Mouse (Mus musculus) ovary, adult 18-20 months (tissue): ENCODE measurements around the gene Rbfox2.
"Not testable (repeated sequence)": the region's sequence is repeated elsewhere in the genome, so short reads cannot be mapped to it uniquely, and the experiment has no call there.

Experiments
- DNase-seq: peaks from one replicate; pipeline ENCODE4 v3.0.0; 2022; ENCODE audit warnings: low spot score, mixed read lengths

Gene Rbfox2

DNA sequence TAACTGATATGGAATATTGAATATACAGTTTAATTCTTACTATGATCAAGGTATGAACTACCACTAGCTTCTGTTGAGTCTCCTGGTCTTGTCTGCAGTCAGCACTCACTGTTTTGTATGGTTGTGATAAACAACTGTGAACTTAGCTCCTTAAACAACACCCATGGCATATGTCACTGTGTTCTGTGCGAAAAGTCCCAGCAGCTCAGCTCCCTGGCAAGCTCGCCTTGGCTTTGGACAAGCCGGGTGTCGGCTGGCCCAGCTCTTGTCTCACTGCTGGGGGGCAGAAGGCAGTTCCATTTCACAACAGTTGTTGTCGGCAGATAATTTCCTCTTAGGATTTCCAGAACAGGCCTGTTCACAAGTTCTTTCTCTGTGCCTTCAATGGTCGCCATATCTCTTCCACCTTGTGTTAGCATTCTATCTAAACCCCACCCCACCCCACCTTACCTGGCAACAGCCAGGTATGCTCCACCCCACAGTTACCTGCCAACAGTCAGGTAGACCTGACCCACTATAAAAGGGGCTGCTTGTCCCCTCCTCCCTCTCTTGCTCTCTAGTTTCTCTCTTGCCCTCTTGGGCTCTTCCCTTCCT is 241.4 kb downstream of the Rbfox2 start:
- DNase-seq, result no peak

DNA sequence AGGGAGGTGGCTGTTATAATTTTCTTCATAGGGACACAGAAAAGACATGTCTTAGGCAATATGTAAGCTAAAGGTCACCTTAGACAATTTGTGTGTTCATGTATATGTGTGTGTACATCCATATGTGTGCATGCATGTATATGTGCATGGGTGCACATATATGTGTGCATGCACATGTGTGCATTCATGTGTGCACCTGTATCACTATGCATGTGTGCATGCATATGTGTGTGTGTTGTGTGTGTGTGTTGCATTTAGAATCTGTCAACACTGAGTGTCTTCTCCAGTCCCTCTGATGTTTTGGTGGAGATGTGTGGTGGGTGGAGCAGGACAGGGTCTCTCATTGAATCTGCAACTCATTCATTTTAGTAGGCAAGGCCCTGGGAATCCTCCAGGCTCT is 244.1 kb downstream of the Rbfox2 start:
- no peak for DNase-seq

- not testable (repeated sequence) for DNase-seq
Measured at GRCm38 (mm10) chr15:77059416-77059815, 247.4 kb downstream of the Rbfox2 start.

DNA sequence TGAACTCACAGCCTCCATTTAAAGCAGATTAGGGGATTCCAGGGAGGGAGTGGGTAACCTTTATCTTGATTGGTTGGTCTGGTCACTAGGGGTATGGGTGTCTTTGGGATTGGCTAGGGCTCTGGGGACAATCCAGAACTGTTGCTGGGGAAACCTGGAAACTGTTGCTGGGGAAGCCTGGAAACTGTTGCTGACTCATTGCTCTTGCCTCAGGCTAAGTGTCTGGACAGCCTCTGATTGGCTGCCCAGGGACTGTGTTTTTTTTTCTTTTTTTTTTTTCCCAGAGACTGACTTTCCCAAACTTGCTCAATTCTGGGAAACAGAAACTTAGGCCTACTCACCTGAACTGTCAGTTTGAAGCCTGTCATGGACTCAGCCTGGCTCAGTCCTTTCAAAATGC is 248.2 kb downstream of the Rbfox2 start:
- DNase-seq, result no peak

DNA sequence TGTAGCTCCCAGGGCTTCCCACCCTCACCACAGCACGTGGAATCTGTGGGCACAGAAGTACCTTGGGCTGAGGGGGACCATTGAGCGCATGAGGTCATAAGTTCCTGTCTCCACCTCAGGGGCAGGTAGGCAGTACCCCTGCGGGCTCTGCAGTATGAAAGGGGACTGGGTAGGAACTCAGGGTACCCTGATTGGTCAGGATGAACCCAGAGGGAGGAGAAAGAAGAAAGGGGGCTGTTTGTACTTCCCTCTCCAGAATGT is 250.1 kb downstream of the Rbfox2 start:
- DNase-seq, result no peak

GRCm38 (mm10) chr15:77056001-77056790 is 250.6 kb downstream of the Rbfox2 start:
- no peak for DNase-seq

DNA sequence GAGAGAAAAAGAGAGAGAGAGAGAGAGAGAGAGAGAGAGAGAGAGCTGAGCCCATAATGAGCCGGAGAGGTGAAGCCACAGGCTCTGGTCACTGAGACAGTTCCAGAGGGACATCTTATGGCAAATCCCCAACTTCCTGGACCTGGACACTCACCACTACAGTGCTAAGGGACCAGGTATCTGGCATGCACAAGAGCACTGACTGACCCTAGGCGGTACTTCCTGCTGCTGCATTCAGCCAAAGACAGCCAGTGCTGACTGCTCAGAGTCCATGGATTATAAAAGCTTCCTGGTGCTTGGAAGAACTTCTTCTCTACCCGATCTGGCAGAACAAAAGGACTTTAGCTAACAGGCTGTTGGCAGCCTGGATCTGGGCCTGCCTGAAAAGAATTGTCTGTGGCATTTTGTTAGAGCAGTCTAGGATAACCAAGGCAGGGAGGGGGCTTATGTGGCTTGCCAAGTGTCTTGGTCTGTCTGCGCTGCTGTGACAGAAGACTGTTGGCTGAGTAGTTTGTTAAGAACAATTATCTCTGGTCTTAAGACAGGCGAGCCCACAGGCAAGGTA is 252.1 kb downstream of the Rbfox2 start:
- no peak for DNase-seq

DNA sequence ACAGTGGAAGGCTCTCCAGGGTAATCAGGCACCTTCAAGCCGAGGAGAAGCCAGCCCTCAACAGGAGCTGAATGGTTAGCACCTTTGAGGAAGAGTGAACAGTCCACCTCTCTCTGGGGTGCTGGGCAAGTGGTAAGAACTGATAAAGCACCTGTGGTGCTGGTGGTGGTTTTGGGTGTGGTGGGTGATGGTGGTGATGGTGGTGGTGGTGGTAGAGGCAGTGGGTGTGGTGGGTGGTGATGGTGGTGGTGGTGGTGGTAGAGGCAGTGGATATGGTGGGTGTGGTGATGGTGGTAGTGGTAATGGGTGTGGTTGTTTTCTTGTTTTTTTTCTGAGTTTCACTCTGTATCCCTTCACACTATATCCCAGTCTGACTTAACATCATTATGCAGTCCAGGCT is 253.8 kb downstream of the Rbfox2 start:
- no peak for DNase-seq

DNA sequence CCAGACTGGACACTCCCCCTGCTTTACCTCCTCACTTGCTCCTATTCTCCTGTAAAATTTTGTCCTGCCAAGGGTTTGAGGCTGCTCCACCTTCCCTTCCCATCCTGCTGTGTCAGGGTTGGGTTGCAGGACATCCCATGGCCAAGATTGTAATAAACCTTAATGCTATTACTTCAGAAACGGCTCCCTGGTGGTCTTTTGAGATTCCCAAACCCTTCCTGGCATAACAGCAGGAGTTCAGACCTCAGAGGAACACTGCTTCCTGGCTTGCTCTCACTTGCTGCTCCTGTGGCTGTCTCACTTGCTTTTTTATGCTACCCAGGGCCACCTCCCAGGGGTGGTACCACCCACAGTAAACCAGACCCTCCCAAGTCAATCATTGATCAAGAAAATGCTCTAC is 254.6 kb downstream of the Rbfox2 start:
- no peak for DNase-seq

DNA sequence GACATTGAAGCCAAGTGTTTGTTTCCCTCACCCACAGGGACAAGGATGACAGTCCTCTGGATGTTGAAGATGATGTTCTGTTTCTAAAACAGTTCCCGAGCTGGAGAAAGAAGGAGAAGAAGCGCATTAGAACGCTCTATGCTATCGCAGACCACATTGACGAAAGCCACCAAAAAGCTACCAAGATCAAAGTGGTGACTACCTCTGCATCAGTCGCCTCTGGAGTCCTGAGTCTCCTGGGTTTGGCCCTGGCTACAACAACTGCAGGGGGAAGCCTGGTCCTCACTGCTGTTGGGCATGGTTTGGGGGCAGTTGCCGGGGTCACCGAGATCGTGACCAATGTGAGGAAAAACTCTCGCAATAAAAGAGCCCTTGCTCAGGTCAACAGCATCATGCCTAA is 256.2 kb downstream of the Rbfox2 start, which contains the start of gene Mb:
Gene Mb (minus strand): TSS at position 101 of the 400 bp plus-strand sequence.
- DNase-seq, result no peak

DNA sequence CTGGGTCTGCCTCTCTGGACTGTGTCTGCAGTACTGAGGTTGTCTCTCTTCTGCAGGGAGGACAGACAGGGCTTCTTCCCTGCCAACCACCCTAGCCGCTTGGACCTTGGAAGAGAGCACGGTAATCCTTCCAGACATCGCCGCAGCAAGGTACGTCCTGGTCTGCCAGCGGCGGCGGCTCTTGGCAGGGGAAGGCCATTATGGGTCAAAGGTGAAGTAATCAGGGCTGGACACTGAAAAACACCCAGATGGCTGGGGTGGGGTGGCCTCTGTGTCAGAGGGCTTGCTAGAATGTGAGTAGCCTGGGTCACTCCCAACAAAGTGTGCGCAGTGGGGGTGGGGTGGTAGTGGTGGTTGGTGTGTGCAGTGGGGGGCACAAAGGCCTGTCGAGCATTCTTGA is 261.2 kb downstream of the Rbfox2 start:
- no peak for DNase-seq

DNA sequence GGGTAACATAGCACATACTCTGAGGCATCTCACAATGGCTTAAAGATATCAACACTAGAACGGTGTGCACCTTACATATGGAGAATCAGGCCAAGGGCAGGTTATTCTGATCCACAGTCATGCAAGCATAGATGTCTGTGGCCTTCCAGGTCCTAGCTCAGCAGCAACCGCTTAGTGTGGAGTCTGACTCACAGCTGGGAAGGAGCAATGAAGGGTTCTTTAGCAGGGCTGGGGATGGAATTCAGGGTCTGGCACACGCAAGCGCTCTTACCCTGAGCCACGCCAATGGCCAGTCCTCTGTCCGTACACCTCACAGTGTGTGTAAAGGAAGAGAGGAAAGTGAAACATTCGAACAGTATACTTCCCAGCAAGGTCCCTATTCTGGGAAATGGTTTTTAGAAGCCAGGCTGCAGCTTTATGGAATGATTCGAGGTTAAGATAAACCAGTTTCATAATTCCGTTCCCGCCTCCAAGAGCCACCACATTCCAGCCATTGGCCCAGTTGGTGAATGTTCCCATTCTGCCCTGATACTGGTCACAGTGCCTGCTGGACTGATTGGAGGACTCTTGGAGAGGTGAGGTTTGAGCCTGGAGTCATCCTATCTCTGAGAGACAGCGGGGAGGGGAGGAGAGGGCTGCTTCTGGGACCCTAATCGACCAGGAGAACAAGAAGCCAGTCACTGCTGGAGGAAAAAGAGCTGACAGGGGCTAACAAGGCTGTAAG is 262.0 kb downstream of the Rbfox2 start, which contains the start of gene Apol6:
Gene Apol6 (plus strand): TSS at position 133 of the 724 bp plus-strand sequence.
- no peak for DNase-seq

- no peak for DNase-seq
Measured at GRCm38 (mm10) chr15:77040784-77041183, 266.0 kb downstream of the Rbfox2 start.

GRCm38 (mm10) chr15:77039211-77039700 is 267.5 kb downstream of the Rbfox2 start:
- no peak for DNase-seq

DNA sequence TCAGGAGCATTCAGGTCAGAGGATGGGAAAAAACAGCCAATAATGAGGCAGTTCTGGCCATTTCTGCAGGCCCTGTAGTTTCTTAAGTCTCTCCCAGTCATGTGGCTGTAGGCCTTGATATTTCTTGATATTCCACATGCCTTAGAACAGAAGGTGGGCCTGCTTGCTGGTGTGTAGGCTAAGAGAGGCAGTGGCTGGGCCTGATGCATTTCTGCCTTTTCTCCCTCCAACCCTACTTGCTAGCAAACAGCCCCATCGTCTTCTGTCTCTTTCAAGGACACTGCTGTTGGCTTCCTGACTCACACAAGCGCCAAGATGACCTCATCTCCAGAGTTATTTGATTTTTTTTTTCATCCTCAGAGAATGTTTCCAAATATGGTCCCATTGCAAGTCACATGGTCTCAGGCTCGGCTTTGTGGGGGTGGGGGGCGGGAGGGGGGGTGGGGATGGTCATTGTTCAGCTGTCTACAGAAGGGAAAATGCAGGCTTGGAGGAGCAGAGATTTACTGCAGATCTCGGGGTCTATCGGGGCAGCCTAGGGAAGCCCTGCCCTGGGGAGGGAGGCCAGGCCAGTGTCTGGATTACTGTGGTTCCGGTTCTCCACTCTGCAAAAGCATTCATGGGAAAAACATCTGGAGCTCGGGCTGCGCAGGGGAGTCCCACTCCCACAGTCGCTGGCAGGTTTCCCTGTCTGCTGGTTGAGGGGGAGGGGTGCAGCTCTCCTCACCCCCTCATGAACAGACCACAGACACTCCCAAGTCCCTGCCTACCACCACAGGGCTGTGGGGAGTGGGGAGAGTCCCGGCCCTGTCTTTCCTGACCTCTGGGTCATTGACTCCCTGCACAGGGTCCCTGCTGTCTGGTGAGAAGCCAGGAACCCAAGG is 269.3 kb downstream of the Rbfox2 start:
- peak; percentile 76 for DNase-seq

- DNase-seq, result no peak
Measured at GRCm38 (mm10) chr15:77036989-77037277, 269.9 kb downstream of the Rbfox2 start.

DNA sequence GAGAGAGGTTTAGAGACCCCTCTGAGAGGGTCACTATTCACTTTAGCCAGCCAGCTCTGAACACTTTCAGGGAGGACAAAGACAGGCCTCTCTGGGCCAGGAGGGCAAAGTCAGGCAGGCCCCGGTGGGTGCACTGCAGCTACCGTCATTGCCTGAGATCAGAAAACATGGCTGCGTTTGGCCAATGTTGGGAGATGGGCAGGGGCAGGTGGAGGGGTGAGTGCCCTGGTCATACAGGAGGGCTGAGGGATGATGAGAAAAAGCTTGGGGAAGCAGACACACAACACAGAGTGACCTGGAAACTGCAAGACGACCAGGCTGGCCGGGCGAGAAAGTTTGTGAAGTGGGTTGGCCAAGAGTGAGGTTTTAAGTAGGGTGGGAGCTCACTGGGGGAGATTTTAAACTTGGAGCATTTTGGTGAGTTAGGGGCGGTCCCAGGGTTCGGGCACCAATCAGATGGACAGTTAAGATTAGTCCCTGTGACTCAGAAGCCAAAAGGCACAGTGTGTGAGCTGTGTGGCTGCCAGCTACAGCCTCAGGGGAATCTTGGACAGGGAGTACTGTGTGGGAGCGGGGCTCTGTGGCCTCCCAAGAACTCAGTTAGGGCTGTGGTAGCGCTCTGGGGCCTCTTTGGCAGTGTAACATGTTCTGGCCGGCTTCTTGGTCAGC is 270.4 kb downstream of the Rbfox2 start:
- DNase-seq, result peak; percentile 79

GRCm38 (mm10) chr15:77035643-77036042 is 271.2 kb downstream of the Rbfox2 start:
- DNase-seq, result no peak

- DNase-seq, result no peak
Measured at GRCm38 (mm10) chr15:77034526-77034925, 272.3 kb downstream of the Rbfox2 start.

GRCm38 (mm10) chr15:77031271-77031670 is 275.5 kb downstream of the Rbfox2 start:
- no peak for DNase-seq

GRCm38 (mm10) chr15:77029331-77029991 is 277.3 kb downstream of the Rbfox2 start:
- no peak for DNase-seq
